Mouse (Mus musculus): Measurements from ENCODE around the gene Isl1. TPM values are rescaled to one million over a fixed set of nuclear protein-coding genes. Genes with fewer than 3 reads are reported as not detected.

Isl1 gene
- 48.6 and 71.9 TPM in 2 replicates for polyA plus RNA-seq (2012; rRNA removed)

GRCm38 (mm10) chr13:116309584-116310462 lies at the start of gene Isl1:
Isl1 (minus strand) TSS chr13:116309689.
- DNase-seq (ENCODE audit: low read depth) = peak; percentile 94
- TF ChIP-seq POLR2A (IDR thresholded peaks at IDR 0.05; ENCODE audit: borderline replicate concordance, extremely low read depth, insufficient read depth, insufficient read length, poor library complexity, severe bottlenecking) (0 out of 2 replicates have a peak, but pooled peaks have one; percentile 17), CTCF (IDR thresholded peaks at IDR 0.05; ENCODE audit: borderline replicate concordance, extremely low read depth, insufficient read depth, insufficient read length) (no peak)

DNA sequence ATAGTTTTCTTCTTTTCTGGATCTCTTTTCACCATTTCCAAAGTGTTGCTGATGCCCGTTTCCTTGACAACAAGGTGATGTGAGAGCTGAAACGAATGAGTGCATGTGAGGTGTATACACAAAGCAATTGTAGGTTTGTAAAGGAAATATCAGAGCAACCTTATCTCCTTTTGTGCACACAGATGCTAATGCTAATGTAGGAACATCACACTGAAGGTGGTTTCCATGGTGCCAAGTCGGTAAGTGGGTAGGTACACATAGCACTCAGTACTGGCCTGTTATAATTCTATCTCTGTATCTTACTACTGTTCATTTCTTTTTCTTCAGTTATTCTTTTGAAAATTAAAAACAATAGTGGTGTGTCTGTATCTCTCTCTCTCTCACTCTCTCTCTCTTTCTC lies 26.3 kb upstream of the Isl1 start:
- TF ChIP-seq CTCF (IDR thresholded peaks at IDR 0.05; ENCODE audit: borderline replicate concordance, extremely low read depth, insufficient read depth, insufficient read length) = no peak
- TF ChIP-seq POLR2A (IDR thresholded peaks at IDR 0.05; ENCODE audit: borderline replicate concordance, extremely low read depth, insufficient read depth, insufficient read length, poor library complexity, severe bottlenecking) = no peak
- peak; percentile 38 for DNase-seq (ENCODE audit: low read depth)

DNA sequence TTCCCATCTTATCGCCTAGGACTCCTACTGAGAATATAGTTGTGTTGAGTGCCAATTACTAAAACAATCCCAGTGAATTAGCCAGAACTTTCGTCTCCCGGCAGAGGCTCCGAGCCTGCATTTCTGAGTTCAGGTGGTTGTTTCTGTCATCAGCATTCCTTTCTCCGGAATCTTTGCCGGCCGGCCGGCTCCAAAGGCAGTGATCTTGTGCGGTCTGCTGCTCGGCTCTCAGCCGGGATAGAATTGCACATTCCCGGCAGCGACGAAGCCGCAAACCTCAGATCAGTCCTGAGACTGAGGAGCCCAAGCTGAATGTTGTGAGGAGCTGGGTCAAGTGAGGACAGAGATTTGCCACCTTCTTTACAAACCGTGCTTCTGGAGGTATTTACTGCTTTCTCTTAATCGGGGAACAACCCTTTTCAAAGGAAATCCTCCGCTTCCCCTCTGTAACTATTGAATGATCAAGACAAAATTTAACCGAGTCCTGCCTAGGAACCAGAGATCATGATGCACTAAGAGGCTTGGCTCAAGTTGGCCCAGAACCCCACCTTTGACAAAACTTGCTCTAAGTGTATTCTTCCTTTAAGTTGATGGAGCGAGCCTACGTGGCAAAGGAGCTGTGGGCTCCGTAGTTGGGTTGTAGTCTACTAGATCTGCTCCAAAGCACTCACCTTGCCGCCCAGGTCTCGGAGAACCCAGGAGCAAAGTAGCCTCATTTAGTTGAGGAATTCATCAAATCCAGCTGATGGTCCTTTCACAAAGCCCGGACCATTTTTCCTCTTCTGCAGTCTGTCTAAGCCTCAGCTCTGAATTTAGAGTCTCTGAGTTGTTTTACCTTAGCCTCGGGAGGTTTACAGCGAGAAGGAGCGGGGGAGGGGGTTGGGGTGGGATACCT lies 4.4 kb upstream of the Isl1 start:
- DNase-seq (ENCODE audit: low read depth) = peak; percentile 54
- TF ChIP-seq CTCF (IDR thresholded peaks at IDR 0.05; ENCODE audit: borderline replicate concordance, extremely low read depth, insufficient read depth, insufficient read length) = no peak

DNA sequence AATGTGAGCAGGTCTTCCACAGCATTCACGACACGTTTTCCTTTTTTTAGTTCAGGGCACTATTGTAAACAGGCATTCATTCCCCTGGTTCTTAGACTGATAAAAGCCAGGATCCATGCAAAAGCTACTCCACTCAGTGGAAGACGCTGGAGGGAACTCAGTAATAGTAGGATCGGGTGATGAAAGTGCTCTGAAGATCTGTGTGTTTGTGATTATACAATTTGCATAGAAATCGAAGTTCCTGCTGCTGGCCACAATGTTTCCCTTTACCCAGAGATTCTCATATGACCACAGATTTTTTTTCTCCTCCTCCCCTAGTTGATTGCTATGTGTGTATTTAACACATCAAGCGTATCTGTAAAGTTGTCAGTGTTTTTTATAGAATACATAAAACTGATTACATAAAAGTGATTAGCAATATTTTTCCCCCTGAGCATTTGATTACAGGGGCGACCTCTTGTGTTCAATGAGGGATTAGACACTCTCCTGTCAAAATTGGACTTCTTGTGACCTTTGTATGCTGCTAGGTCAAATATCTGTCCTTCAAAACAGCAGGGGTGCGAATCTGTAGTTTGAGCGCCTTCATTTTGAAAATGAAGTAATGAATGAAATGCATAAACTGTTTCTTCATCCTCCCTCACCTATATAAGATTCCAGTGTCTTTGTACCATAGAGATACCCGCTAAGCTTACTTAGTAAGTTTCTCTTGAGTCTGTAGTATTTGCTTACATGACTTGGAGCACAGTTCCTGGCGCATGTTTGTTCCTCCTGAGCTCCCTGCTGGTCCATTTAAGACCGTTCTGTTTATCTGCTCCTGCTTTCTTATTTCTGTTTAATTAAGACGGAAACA lies 2.6 kb upstream of the Isl1 start:
- DNase-seq (ENCODE audit: low read depth) = peak; percentile 67
- TF ChIP-seq POLR2A (IDR thresholded peaks at IDR 0.05; ENCODE audit: borderline replicate concordance, extremely low read depth, insufficient read depth, insufficient read length, poor library complexity, severe bottlenecking) (no peak), CTCF (IDR thresholded peaks at IDR 0.05; ENCODE audit: borderline replicate concordance, extremely low read depth, insufficient read depth, insufficient read length) (peak; percentile 25; the same call in 1 of the 2 replicates)

DNA sequence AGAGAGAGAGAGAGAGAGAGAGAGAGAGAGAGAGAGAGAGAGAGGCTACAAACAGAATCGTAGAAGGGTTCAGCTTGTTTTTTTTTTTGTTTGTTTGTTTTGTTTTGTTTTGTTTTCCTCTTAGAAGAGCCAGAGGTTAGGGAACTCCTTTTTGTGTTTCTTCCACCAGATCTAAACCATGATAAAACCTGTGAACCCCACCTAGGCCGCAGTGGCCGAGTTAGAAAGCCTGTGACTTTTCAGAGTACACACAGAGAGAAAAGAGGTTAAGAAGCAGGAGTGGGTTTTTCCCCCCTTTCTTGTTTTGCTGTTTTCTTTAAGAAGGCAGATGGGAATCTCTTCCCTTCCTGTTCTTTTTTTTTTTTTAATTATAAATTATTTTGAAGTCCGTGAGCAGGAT lies 1.5 kb upstream of the Isl1 start:
- no peak for TF ChIP-seq CTCF (IDR thresholded peaks at IDR 0.05; ENCODE audit: borderline replicate concordance, extremely low read depth, insufficient read depth, insufficient read length)
- no peak for TF ChIP-seq POLR2A (IDR thresholded peaks at IDR 0.05; ENCODE audit: borderline replicate concordance, extremely low read depth, insufficient read depth, insufficient read length, poor library complexity, severe bottlenecking)
- DNase-seq (ENCODE audit: low read depth) = peak; percentile 25

DNA sequence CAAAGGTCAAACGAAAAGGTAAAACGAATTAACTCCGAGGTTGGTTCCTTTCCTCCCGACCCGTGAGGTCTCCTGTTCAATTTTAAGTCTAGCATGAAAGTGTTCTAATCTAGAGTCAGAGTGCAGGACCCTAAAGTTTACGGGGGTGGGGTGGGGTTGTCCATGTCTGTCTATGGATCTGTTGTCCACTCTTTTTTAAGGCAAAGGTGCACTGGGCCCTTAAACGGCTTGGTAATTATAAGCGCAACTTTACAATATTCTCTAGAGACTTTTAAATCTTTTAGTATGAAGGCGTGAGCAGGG lies 925 bp upstream of the Isl1 start:
- TF ChIP-seq CTCF (IDR thresholded peaks at IDR 0.05; ENCODE audit: borderline replicate concordance, extremely low read depth, insufficient read depth, insufficient read length) = no peak
- DNase-seq (ENCODE audit: low read depth) = peak; percentile 43

DNA sequence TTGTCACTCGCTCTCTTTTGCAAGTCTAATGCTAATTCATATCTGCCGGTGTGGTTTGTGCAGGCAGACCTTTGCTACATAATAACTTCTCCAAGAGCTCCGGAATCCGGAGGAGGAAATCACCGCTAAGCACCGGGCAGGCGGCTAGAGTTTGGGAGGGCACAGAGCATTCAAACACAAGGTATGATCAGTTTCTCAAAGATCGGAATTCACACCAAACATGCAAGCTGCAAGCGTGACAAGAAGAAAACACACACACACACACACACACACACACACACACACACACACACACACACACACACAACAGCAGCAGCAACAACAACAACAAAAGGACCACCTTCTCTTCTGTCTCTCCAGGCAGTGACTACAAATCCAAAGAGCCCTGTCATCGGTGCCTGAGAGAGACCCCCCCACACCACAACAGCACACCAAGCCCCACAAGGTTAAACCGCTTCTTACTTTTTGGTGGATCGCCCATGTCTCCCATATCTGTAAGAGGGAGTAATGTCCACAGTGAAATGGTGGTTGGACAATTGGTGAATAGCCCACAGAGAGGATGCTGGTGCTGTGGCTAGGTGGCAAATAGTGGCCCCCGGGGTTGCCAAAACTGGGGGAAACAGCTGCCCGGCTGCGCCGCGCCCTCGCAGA lies 431 bp downstream of the Isl1 start:
- DNase-seq (ENCODE audit: low read depth) = no peak
- TF ChIP-seq POLR2A (IDR thresholded peaks at IDR 0.05; ENCODE audit: borderline replicate concordance, extremely low read depth, insufficient read depth, insufficient read length, poor library complexity, severe bottlenecking) (no peak), CTCF (IDR thresholded peaks at IDR 0.05; ENCODE audit: borderline replicate concordance, extremely low read depth, insufficient read depth, insufficient read length) (no peak)

DNA sequence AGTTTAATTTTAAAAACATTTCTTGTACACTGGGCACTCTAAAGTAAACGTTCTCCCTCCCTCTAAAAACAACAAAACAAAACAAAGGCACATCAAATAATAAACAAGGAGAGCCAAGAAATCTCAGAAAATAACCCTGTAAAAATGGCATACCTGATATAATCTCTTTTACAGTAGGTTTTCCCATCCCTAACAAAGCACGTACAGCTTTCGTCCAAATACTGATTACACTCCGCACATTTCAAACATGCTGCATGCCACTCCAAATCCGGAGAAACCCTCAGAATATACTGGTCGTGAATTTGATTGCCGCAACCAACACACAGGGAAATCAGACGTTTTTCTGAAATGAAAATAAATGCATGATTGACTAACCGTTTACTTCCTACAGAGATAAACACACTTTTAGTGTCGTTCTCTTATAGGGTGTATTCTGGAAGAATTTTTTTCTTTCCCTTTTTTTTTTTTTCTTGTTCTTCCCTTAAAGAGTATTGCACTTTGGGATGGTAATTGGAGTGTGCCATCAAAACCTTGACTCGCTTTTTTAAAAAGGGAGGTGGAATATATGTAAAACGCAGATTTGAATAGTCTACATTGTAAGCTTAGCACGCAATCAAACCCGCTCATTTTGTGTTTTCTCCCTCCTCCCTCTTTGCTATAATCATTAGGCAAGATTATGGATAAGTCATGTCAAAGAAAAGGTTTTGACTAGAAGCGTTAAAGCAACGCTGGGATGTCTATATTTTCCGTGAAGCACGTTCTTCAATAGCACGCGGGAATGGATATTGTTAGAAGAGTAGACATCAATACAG lies 1.2 kb downstream of the Isl1 start:
- peak; percentile 69 for DNase-seq (ENCODE audit: low read depth)
- no peak for TF ChIP-seq POLR2A (IDR thresholded peaks at IDR 0.05; ENCODE audit: borderline replicate concordance, extremely low read depth, insufficient read depth, insufficient read length, poor library complexity, severe bottlenecking)
- no peak for TF ChIP-seq CTCF (IDR thresholded peaks at IDR 0.05; ENCODE audit: borderline replicate concordance, extremely low read depth, insufficient read depth, insufficient read length)

DNA sequence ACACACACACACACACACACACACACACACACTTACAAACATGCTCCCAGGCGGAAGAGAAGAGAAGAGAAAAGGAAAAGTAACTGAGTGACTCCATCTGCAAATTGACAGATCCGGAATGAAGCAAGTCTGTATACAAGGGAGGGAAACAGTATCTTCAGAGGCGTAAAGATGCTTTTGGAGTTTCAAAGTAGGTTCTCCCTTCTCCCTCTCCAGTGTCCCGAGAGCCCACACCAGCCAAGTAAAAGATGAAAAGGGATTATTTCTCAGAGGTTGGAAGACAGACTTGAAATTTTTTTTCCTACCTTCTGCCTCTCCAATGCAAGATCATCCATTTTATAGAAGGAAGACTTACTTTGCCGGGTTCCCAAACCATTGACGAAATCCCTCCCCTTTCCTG lies 2.9 kb downstream of the Isl1 start:
- TF ChIP-seq CTCF (IDR thresholded peaks at IDR 0.05; ENCODE audit: borderline replicate concordance, extremely low read depth, insufficient read depth, insufficient read length) = no peak
- TF ChIP-seq POLR2A (IDR thresholded peaks at IDR 0.05; ENCODE audit: borderline replicate concordance, extremely low read depth, insufficient read depth, insufficient read length, poor library complexity, severe bottlenecking) = no peak
- peak; percentile 45 for DNase-seq (ENCODE audit: low read depth)

- DNase-seq (ENCODE audit: low read depth) = no peak
- no peak for TF ChIP-seq CTCF (IDR thresholded peaks at IDR 0.05; ENCODE audit: borderline replicate concordance, extremely low read depth, insufficient read depth, insufficient read length)
- no peak for TF ChIP-seq POLR2A (IDR thresholded peaks at IDR 0.05; ENCODE audit: borderline replicate concordance, extremely low read depth, insufficient read depth, insufficient read length, poor library complexity, severe bottlenecking)
Observed at GRCm38 (mm10) chr13:116305721-116306120, 3.8 kb downstream of the Isl1 start.
